Mouse (Mus musculus): ENCODE data around the gene Prrx1.

Gene Prrx1

DNA sequence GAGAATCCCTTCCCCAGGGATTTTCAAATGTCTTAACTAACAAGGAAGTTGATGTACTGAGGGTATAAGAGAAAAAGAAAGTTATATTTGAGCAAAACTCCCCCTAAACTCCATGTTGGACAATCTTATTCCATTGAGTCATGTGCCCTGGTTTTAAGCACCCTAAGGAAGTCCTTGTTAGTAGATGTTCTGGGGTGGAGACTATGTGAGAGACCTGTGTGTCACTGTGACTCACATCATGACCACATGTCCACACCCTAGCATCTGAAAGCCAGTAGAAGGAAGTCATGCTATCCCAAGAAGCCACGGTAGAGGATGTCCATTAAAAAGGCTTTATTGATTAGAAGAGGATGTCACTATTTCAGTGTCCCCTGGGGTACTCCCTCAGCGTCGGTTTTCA, 40.4 kb downstream of the Prrx1 start:
- in situ Hi-C loops (cut with MboI): no loop called here

DNA sequence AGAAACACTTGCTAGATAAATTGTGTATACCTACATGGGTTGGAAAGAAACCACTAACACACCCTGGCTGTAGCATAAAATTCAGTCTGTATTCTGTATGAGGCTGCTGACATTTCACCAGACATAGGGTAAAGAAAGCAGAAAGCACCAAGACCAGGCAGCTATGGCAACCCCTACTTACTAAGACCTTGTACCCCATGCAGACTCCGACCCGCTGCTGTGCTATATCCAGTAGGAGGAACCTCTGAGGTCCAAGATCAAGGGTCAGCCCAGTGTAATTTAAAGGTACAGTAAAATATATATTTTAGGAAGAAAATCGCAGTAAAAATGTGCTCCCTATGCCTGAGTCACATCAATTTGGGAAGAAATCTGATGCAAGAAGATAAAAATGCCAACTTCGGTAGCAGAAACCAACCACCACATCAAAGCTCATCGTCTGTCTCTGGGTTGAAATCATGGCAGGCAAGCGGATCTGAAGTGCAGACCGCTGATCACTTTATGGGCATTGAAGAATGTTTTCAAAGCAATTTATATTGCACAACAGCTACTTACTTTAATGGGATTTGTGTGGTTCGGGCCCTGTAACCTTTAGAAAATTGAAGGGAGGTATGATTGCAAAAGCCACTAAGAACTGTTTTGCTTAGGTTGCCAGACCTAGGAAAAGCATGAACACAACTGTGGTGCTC, 46.5 kb downstream of the Prrx1 start:
- in situ Hi-C loops (cut with MboI): no loop called here

DNA sequence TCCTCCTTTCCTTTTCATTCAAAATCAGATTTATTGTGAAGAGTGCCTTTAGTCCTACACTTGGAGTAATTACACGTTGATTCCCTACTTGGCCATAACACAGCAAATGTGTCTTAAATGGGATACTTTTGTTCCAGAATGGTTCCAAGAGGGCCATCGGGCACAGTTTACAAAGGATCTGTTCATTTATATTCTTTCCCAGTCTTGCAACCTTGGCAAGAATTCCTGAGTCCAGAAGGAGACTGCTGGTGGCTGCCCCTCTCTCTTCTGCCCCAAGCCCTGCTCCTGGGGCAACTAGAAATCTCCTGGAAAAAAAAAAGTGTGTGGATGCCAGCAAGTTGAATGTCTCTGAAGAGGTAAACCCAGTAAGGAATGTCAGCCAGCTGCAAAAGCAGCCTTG, 56.2 kb downstream of the Prrx1 start:
- in situ Hi-C loops (cut with MboI): no loop called here

DNA sequence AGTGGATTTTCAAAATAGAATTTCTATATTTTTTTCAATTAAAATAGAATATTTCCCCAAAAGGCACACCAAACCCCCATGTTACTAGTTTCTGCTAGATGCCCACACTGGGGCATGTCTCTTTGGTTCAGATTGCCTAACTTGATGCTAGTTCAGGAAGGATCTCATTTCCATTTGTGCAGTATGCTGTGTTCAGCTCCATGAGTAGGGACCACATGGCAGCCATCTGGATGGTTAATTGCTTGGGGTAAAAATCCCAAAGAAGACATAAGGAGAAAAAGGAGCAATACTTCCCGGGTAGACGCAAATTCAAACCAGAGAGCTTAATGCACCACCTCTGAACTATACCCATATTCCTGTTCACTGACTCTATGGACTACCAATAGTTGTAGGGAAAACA, 57.6 kb downstream of the Prrx1 start:
- in situ Hi-C loops (cut with MboI): no loop called here

DNA sequence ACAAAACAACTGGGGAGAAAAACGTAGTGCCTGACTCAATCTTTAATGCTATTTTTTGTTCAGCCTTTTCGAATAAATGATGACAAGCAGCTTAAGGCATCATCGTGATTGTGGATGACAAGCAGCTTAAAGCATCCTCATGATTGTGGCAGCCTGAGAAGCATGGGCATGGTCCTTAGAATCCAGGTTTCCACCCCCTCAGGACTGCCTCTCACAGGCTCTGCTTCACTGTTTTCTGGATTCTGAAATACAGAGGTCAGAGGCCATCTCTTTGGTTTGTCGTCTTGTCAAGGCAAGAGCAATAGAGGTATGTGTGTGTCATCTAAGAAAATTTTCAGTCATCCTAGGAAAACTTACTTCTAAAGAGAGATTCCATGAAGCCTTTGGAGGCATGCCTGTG, 60.7 kb downstream of the Prrx1 start:
- in situ Hi-C loops (cut with MboI): no loop called here

DNA sequence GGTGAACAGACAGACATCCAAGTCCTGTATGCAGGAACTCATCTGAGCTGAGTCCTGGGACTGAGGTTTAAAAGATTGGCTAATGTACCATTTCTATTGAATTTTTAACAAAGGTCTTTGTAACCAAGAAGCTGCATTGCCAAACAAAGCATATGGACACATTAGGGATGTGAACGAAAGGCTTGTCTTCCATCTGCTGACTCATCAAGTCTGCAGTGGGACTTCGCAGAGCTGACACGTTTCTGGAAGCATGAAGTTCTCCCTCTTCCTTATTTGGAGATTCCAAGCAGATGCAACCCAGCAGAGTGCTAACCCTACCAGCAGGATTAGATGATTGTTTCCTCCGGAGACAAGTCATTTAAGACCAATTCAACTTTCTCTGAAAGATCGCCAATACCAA, 61.2 kb downstream of the Prrx1 start:
- in situ Hi-C loops (cut with MboI): no loop called here

DNA sequence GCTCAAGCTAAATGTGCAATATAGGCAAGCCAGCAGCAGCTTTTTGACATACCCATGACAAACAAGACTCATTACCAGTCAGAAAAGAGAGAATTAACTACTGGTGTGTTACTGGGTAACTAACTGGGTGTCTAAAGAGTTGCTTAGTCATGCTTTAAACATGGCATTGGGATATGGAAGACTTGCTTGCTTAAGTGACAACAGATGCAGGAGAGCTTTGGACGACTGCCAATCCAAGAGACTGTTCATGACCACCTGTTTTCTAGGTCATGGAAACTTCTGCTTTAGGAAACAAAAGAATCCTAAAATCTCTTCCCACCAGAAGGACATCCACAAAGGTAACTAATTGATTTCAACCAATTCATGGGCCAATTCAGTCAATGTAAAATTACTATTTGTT, 61.7 kb downstream of the Prrx1 start:
- in situ Hi-C loops (cut with MboI): no loop called here

DNA sequence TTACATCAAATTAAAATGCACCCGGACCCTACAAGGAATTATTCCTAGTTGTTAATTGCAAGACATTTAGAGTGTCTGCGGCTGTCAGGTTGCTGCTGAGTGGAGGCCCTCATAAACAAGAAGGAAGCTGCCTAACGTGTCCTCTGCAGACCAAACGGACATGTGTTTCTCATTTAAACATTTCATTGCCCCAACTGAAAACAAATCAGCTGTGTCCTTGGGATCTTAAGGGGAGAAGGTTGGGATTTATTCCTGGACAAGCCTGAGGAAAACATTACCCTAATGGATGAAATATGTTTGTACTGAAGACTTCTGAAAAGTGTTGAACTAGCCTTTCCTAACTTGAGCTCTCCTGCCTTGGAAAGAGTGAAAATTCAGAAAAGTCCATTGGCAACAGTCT, 74.6 kb downstream of the Prrx1 start:
- in situ Hi-C loops (cut with MboI): no loop called here

DNA sequence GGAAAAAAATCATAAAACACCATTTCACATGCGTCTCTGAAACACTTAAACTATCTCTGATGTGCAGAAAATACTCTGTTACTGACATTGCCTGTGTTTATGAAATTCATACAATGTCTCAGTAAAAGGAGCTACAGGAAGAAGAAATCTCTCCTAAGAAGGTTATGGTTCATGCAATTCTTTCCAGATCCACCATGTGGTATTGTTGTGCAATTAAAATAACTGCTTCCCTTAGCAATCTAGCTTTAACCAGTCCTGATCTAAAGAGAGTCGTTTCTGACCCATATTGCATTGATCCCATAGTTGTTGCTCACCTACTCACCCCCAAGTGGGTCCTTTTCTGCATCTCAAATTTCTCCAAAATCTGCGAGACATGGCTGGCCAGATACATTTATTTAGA, 82.3 kb downstream of the Prrx1 start:
- in situ Hi-C loops (cut with MboI): no loop called here

DNA sequence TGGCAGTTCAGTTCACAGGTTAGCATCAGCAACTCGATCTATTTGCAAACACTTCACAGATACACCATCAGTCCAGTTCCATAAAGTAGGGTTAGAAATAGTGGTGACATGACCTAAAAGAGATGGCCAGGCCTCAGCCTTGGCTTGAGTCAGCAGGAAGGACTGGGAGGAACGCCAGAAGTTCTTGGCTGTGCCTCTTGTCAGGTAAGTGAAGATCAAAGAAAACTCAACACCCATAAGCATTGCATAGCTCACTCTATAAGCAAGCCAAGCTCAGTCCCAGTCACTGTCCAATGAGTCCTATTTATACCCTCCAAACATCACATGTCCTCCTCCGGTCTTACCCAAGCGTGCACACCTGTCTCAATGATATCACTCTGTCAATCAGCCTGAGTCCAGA, 87.2 kb downstream of the Prrx1 start:
- in situ Hi-C loops (cut with MboI): no loop called here

DNA sequence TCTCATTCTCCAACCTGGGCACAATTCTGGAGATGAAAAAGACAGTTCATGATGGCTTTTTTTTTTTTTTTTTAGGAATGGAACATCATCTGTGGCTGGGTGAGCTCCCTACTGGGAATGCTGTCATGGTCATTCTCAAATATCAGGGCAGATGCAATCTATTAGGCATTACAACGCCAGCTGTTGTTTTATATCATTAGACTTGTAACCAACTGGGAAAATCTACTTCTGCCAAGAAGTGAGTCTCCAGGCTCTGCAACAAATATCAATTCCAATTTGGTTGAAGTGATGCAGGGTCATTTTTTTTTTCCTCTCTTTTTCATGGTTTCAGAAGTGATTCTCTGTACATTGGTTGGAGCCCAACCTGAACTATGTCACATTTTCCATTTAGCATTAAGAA, 91.7 kb downstream of the Prrx1 start:
- in situ Hi-C loops (cut with MboI): no loop called here

DNA sequence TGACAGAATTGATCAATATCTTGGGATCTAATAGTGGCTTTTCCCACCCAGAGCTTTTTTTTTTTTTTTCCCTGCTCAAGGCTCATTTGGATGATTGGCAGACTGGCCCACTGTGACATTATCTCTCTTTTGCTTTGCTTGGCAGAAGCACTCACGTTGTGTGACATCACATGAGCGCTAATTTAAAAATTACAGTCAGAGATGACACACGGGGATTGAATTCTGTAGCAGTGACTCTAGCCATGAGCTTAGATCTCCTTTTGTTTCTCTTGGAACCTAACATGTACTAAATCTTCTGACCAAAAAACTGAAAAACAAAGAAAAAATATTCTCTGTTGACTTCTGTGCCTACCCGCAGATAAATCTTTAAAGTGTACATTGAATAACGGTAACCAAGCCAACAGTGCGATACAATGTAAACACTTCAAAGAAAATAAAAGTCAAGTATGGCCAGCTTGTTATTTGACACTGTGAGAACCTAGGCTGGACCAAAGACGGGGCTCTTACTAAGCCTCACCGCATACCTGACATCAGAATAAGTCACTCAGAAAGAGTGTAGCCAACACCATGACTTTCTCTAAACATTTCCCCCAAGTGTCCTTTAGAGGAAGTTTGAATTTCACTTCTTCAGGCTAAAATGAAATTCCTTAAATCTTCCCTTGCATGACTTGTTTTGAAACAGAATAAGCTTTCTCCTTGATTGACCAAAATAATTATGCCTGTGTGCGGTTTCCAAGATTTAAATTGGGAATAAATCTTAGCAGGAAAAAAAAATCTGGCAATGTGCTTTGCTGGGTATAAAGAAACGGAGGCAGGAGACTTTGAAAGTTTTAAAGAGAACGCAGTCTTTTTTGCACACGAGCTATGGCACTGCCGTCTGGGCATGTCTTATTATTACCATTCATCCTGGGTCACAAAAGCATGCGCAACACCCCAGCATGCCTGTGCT, 104.3 kb downstream of the Prrx1 start:
- in situ Hi-C loops (cut with MboI): no loop called here

DNA sequence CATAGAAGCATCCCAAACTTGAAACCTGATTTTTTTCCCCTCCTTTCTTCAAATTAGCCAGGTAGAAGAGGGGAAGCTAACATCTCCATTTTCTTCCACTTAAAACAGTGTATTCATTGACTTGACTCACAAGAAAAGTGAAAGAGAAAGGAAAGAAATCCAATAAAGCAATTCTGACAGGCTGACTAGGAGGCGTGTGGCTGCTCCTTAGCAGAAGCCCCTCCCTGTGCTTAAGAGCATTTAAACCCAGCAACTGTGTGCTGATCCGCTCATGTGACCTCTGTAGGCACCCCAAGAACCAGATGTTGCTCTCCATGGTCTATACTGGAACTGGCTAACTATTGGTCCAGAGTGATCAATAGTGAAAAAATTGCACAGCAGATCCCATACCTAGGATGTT, 114.7 kb downstream of the Prrx1 start:
- in situ Hi-C loops (cut with MboI): no loop called here

DNA sequence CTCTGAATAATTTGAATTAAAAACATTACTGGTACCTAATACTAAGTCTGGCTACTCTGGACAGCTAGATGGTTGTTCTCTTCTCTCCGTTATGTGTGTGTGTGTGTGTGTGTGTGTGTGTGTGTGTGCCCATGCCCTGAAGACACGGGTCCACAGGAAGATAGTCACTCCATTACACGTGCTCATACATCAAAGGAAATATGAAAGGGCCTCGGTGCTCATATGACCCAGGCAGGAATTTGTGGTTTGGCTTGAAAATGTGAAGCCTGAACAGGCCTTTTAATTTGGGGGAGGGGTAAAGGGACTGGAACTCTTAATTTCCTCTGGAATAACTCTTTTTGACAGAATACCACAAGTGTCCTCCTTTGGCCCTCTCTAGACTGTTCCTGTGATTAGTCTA, 115.5 kb downstream of the Prrx1 start:
- in situ Hi-C loops (cut with MboI): no loop called here

Data from mature B cell (primary cell).